In the genomic region with DNA sequence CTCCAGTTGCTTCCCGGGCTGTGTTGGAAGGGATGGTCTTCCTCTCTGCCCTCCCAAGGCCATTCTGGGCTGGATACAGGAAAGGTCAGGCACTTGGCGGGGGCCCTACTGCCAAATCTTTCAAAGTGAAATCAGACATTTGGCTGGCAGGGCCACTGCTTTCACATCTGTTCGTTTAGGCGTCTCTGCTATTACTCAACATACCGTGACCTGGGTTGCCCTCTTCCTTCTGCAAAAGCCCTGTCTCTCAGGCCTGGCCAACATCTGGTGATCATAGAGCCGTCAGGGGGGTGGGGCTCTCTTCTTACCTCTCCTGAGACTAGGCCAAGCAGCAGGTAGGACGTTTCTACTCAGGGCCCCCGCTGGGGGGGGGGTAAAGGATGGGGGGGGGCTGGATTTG, we compare ENCODE assay signal across 9 mouse cellular contexts. TPM values are rescaled to one million over a fixed set of nuclear protein-coding genes. Genes with fewer than 3 reads are reported as not detected.
DNase-seq lines count a peak whose midpoint lies in the region; ATAC-seq and TF ChIP-seq lines count a peak whose summit lies in the region.
"Had no signal": no experiment of that assay in that cellular context is flagged by ENCODE, and none has a peak within 500 bp of the region (broad histone marks: within the 10 kb centered on the region; RNA-seq: fewer than 3 reads in every experiment).

No protein-coding gene starts in this region.

- 59% methylated on average over 8 of the region's 8 CpGs for WGBS in midbrain, embryonic 11.5 days

- H3K4me3 ChIP-seq in embryonic fibroblast, embryonic 13.5 days (ENCODE audit: insufficient read depth, low read length), result no peak overlapping the region
- no peak overlapping the region for H3K4me3 ChIP-seq in midbrain, embryonic 11.5 days (ENCODE audit: low read depth, low read length)

- no peak for TF ChIP-seq POLR2A in embryonic fibroblast, embryonic 13.5 days (IDR thresholded peaks at IDR 0.05; ENCODE audit: low read depth, low read length)

- no peak for TF ChIP-seq CTCF in embryonic fibroblast, embryonic 13.5 days (IDR thresholded peaks at IDR 0.05; ENCODE audit: borderline replicate concordance, insufficient read depth, low read length)

- peak overlapping the region; percentile 45; the same call in 1 of the 2 replicates for H3K27ac ChIP-seq in embryonic fibroblast, embryonic 13.5 days (ENCODE audit: insufficient read depth, low read length)
- H3K27ac ChIP-seq in midbrain, embryonic 11.5 days (ENCODE audit: low read depth, low read length), result no peak overlapping the region

- DNase-seq in ovary, adult 18-20 months (ENCODE audit: low spot score), result peak; percentile 82
- no peak for DNase-seq in ovary, postnatal 10 days (ENCODE audit: low spot score)
- DNase-seq in kidney, postnatal 25 days, result peak; percentile 51 to 75
- DNase-seq in skeletal muscle tissue, adult 2 months (ENCODE audit: low read depth, low spot score), result peak; percentile 94
- DNase-seq in left cerebral cortex, adult 11 months (ENCODE audit: low spot score), result no peak
- no peak for DNase-seq in midbrain, embryonic 11.5 days (ENCODE audit: low spot score, missing footprints)

- H3K4me2 ChIP-seq in midbrain, embryonic 11.5 days, result no peak overlapping the region

- ATAC-seq in activated CD4-positive, CD25-positive, alpha-beta regulatory T cell, adult 4 months, result no peak
- no peak for ATAC-seq in midbrain, embryonic 11.5 days (ENCODE audit: low FRiP score)
- ATAC-seq: Patski had no signal

- no peaks in the 10 kb centered on the region for H3K27me3 ChIP-seq in midbrain, embryonic 11.5 days (ENCODE audit: control insufficient read depth, insufficient read depth, low read length)
- H3K27me3 ChIP-seq: Patski had no signal

- H3K4me1 ChIP-seq in embryonic fibroblast, embryonic 13.5 days (ENCODE audit: control insufficient read depth, insufficient read depth, low read length), result peaks cover 7% of the 10 kb centered on the region
- no peaks in the 10 kb centered on the region for H3K4me1 ChIP-seq in midbrain, embryonic 11.5 days (ENCODE audit: control insufficient read depth, insufficient read depth, low read length)

- no peak overlapping the region for H3K9ac ChIP-seq in midbrain, embryonic 11.5 days (ENCODE audit: low read length)

- no peaks in the 10 kb centered on the region for H3K9me3 ChIP-seq in midbrain, embryonic 11.5 days (ENCODE audit: control insufficient read depth, low read length)

- H3K36me3 ChIP-seq in midbrain, embryonic 11.5 days (ENCODE audit: control insufficient read depth, insufficient read depth, low read length), result no peaks in the 10 kb centered on the region

RNA-seq across cellular contexts. Expression of gene Adcy7, which starts 10.5 kb away (rescaled TPM):
- polyA plus RNA-seq in embryonic fibroblast, embryonic 13.5 days (2011; ENCODE audit: insufficient read length, low read depth, missing spikeins), result 13.3 and 16.1 TPM in 2 replicates
- 10 to 100 TPM; 71.1 to 90.3 TPM for polyA plus RNA-seq in activated CD4-positive, CD25-positive, alpha-beta regulatory T cell, adult 4 months (2017; shearing (Covaris generic))
- polyA plus RNA-seq in midbrain, embryonic 11.5 days (2014; fragmentation: Nextera tagmentation; extraction: Ambion mirVana), result 1.8 and 2.1 TPM in 2 replicates

Comparison
In these comparisons a context has a peak if more than half of its experiments do, and no peak if none do; other contexts are left out.
1. DNase-seq: peak in ovary, adult 18-20 months (single experiment), kidney, postnatal 25 days (2 of 2) and skeletal muscle tissue, adult 2 months (single experiment); none in ovary, postnatal 10 days (single experiment), left cerebral cortex, adult 11 months (single experiment) and midbrain, embryonic 11.5 days (single experiment).